Mouse (Mus musculus) liver, embryonic 12.5 days (tissue): ENCODE results near the gene Lrba. TPM values are rescaled to one million over a fixed set of nuclear protein-coding genes. Genes with fewer than 3 reads are reported as not detected.

Experiments
- ATAC-seq: fragments of 200-750 bp; cut with Nextera tagmentation; 2 replicates; pipeline ENCODE4 v1.8.0; 2017; ENCODE audit warnings: moderate number of reproducible peaks, mild to moderate bottlenecking, moderate library complexity
- H3K27ac ChIP-seq: fragments of 300-500 bp; sonication (generic); 2 replicates; pipeline ENCODE4 v1.5.1; 2016; ENCODE audit warnings: mild to moderate bottlenecking
- H3K27me3 ChIP-seq: fragments of 300-500 bp; sonication (generic); replicated peaks from 2 replicates; pipeline ENCODE4 v1.6.1; 2016; ENCODE audit warnings: mild to moderate bottlenecking, moderate library complexity
- H3K36me3 ChIP-seq: fragments of 300-500 bp; sonication (generic); 2 replicates; pipeline ENCODE4 v1.6.1; 2016; ENCODE audit warnings: mild to moderate bottlenecking, moderate library complexity
- H3K4me1 ChIP-seq: fragments of 300-500 bp; sonication (generic); 2 replicates; pipeline ENCODE4 v1.6.1; 2016
- H3K4me2 ChIP-seq: fragments of 300-500 bp; sonication (generic); 2 replicates; pipeline ENCODE4 v1.6.1; 2016; ENCODE audit warnings: mild to moderate bottlenecking, moderate library complexity
- H3K4me3 ChIP-seq: fragments of 300-500 bp; sonication (generic); 2 replicates; pipeline ENCODE4 v1.5.1; 2016; ENCODE audit warnings: mild to moderate bottlenecking, moderate library complexity
- H3K9ac ChIP-seq: fragments of 300-500 bp; sonication (generic); 2 replicates; pipeline ENCODE4 v1.6.1; 2016; ENCODE audit warnings: mild to moderate bottlenecking, moderate library complexity
- H3K9me3 ChIP-seq: fragments of 300-500 bp; sonication (generic); replicated peaks from 2 replicates; pipeline ENCODE4 v1.6.1; 2016; ENCODE audit warnings: mild to moderate bottlenecking, moderate library complexity
- WGBS: fragments of 180-500 bp; shearing (Covaris S2); methylation state at CpG from one replicate; pipeline ENCODE4 v1.1.7; 2016; ENCODE audit not compliant: insufficient replicate concordance; 5-methylcytosine and 5-hydroxymethylcytosine counted together
- polyA plus RNA-seq: library from polyadenylated mRNA; unstranded; fragments of >200 nt; fragmentation: Nextera tagmentation; extraction: Ambion mirVana; gene quantifications from 2 replicates; pipeline ENCODE4 v1.2.1, GENCODE M21; 2016

Lrba gene
- polyA plus RNA-seq, 1 experiment from 2014 or later = 3.6 TPM

DNA sequence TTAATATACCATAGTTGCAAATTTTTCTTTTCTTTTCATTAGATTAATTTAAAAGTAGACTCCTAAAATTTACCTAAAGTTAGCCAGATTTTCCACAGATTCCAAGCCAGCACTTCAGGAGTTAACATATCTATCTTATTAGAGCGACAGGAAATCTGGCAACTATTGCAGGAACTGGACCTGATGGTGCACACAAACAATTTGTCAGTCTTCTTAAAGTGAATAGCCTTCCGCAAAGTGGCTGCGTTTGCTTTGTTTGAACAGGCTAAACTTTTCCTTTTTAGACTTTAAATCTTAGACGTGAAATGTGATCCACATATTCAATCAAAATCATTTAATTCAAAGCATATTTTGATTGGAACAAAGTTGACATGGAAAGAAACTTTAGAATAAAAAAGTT lies 485.0 kb downstream of the Lrba start:
- H3K27me3 ChIP-seq = no peaks in the 10 kb centered on the region
- no peaks in the 10 kb centered on the region for H3K9me3 ChIP-seq
- WGBS = 42% methylated on average over 4 of the region's 4 CpGs
- no peaks in the 10 kb centered on the region for H3K4me1 ChIP-seq
- H3K4me3 ChIP-seq = no peak overlapping the region
- no peak overlapping the region for H3K27ac ChIP-seq
- no peak overlapping the region for H3K9ac ChIP-seq
- no peak overlapping the region for H3K4me2 ChIP-seq
- ATAC-seq = no peak
- no peaks in the 10 kb centered on the region for H3K36me3 ChIP-seq

DNA sequence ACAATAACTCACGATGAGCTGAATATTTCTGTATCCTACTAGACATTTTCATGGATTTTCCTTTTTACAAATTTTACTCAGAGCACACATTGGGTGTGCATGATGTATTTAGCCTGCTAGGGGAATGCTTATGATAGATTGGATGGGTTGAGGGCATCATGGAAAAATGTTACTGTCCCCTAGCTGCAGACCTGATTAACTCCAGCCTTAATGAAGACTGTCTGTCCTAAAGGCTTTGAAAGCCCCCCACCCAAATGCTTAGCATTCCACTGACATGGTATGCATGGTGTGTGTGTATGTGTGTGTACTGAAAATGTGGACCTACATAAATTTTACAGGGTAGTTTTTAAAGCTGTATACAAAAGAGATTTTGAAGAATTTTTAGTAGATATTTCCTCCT lies 487.1 kb downstream of the Lrba start:
- Histone ChIP-seq H3K27ac (no peak overlapping the region), H3K27me3 (no peaks in the 10 kb centered on the region), H3K4me2 (no peak overlapping the region), H3K4me1 (no peaks in the 10 kb centered on the region), H3K36me3 (no peaks in the 10 kb centered on the region), H3K9me3 (no peaks in the 10 kb centered on the region), H3K4me3 (no peak overlapping the region), H3K9ac (no peak overlapping the region)
- ATAC-seq = no peak
- 84% methylated on average over 1 of the region's 1 CpGs for WGBS

DNA sequence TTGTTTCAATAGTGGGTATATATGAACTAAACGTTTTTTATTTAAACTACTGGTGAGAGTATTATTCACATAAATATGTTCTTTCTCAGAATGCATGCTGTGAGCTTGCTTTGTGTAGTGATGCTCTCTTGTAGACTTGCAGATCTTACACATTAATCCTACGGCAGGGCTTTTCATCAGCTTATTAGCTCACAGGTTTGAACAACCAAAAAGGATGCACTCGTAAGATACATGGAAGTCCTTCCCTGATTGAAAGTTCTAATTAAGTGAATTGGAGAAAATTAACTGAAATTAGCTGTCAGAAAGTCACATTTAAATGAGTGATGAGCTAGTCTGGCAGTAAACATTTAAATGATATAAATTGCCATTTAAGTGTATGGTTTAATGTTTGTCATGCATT lies 488.3 kb downstream of the Lrba start:
- Histone ChIP-seq H3K4me2 (no peak overlapping the region), H3K27me3 (no peaks in the 10 kb centered on the region), H3K9me3 (no peaks in the 10 kb centered on the region), H3K27ac (no peak overlapping the region), H3K36me3 (no peaks in the 10 kb centered on the region), H3K9ac (no peak overlapping the region), H3K4me3 (no peak overlapping the region), H3K4me1 (no peaks in the 10 kb centered on the region)
- no peak for ATAC-seq
- 65% methylated on average over 3 of the region's 3 CpGs for WGBS

DNA sequence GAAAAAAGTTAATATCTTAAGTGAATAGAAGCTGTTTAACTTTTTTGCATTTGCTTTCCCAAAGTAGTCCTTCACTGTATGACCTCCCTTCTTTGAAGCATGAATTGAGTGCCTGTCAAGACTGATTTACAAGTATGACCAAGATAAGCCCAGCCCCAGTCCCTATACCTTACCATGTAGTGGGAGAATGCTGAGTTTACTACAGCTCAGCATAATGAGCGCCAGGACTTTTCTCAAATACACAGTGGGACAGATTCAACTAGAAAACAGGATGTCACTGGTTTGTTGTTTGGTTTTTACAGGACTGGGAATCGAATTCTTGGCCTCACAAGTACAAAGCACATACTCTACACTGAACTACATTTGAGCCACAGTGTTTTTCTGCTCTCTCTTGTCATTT lies 490.0 kb downstream of the Lrba start:
- no peak overlapping the region for H3K27ac ChIP-seq

DNA sequence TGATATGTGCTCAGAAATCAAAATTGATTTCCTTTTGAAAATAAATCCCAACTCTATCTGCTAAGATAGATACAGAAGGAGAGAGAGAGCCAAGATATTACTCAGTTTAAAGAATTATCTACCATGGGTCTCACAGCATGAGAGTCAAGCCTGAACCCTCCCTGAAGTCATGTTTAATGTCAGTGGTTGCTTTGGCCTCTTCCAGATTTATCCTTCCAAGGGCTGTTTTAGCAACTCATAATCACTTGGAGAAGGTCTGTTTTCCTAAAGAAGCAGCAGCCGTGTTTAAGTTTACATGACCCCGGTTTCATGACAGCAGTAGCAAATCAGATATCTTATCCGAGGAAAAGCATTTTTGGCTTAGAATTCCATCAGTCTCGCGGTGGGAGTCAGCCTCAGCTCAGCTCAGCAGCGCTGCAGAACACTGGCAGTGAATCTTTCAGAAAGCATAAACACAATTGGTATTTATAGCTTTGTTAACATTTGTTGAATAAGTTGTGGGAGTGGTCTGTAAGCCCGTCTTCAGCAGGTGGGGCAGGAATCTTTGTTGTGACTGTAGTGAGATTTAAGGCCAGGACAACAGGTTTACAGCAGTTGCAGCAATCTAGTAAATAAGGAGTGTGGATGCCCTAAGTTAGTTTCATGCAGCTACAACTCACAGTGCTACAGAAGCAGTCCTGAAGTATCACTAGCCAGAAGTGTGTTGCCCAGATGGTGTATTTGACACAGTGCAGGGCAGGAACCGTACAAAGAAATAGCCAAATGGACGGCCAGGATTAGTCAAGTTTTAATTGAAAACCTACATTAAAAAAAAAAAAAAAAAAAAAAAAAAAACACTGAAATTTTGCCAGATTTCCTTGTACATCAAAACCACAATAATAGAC lies 499.2 kb downstream of the Lrba start:
- no peaks in the 10 kb centered on the region for H3K9me3 ChIP-seq
- no peak overlapping the region for H3K27ac ChIP-seq
- ATAC-seq = no peak
- H3K36me3 ChIP-seq = no peaks in the 10 kb centered on the region
- H3K4me1 ChIP-seq = no peaks in the 10 kb centered on the region
- no peak overlapping the region for H3K4me3 ChIP-seq
- no peak overlapping the region for H3K9ac ChIP-seq
- no peaks in the 10 kb centered on the region for H3K27me3 ChIP-seq
- no peak overlapping the region for H3K4me2 ChIP-seq
- WGBS = 56% methylated on average over 9 of the region's 9 CpGs

More for the DNA sequence above, 490.0 kb downstream of the Lrba start:
- WGBS = 51% methylated on average over 2 of the region's 2 CpGs
- Histone ChIP-seq H3K4me2 (no peak overlapping the region), H3K9me3 (no peaks in the 10 kb centered on the region), H3K27me3 (no peaks in the 10 kb centered on the region), H3K4me3 (no peak overlapping the region), H3K9ac (no peak overlapping the region), H3K4me1 (no peaks in the 10 kb centered on the region), H3K36me3 (no peaks in the 10 kb centered on the region)
- ATAC-seq = no peak

DNA sequence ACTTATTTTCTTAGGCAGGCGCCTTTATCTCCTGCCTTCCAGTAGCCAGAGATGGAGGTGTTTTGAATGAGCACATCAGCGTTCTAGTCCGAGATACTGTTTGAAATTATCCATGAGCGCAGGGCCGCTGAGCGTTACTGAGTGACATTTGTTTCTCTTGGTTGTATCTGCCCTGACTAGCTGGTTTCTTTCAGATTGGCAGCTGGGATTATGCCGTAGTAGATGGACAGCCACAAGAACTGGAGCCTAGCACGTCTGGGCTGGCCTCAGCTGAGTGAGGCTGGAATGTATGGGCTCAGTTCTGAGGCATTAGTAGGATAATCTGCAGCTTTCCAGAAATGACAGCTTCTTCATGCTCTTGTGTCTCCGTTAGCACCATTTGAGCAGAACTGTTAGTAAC lies 500.6 kb downstream of the Lrba start:
- Histone ChIP-seq H3K4me1 (no peaks in the 10 kb centered on the region), H3K4me2 (no peak overlapping the region), H3K4me3 (no peak overlapping the region), H3K9me3 (no peaks in the 10 kb centered on the region), H3K27ac (no peak overlapping the region), H3K9ac (no peak overlapping the region), H3K36me3 (no peaks in the 10 kb centered on the region), H3K27me3 (no peaks in the 10 kb centered on the region)
- 68% methylated on average over 9 of the region's 9 CpGs for WGBS
- ATAC-seq = no peak

DNA sequence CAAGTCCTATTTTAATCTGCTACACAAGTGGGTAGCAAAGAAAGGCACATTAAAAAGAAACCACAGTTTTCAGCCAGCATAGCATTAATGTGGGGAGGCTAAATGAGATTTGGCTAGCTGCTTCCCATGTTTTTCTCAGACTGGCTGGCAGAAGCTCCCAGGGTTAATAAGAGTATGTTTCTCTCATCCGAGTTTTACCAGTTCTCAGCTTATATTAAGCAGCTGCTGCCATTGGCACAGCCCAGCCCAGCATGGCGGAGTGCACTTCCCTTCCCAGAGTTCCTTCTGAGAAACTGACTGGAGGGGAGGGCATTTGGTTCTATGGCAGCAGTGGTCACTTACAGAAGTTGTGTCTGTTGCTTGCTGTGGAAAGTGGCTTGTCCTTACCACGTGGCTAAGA lies 514.4 kb downstream of the Lrba start:
- H3K9me3 ChIP-seq = no peaks in the 10 kb centered on the region
- H3K4me1 ChIP-seq = no peaks in the 10 kb centered on the region
- ATAC-seq = no peak
- H3K27ac ChIP-seq = no peak overlapping the region
- no peaks in the 10 kb centered on the region for H3K27me3 ChIP-seq
- no peaks in the 10 kb centered on the region for H3K36me3 ChIP-seq
- 74% methylated on average over 3 of the region's 3 CpGs for WGBS
- no peak overlapping the region for H3K4me3 ChIP-seq
- no peak overlapping the region for H3K9ac ChIP-seq
- no peak overlapping the region for H3K4me2 ChIP-seq

DNA sequence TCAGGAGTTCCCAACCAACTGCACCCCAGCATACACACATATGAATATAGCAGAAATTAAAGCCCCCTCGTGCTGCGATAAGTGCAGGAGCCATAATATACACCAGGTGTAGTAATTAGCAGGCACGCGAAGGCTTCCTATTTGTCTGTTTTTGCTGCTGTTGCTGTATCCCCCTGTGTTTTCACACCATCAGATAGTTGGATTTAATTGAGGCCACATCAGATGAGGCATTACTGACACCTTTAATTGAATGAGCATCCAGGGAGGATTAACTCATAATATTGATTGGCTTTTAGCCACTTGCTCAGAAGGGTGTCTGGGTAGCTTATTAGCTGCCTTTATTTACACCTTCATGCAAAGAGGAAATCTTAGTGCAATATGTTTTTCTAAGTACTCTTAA lies 515.3 kb downstream of the Lrba start:
- Histone ChIP-seq H3K9ac (no peak overlapping the region), H3K27ac (no peak overlapping the region), H3K4me2 (no peak overlapping the region), H3K36me3 (no peaks in the 10 kb centered on the region), H3K4me1 (no peaks in the 10 kb centered on the region), H3K4me3 (no peak overlapping the region), H3K9me3 (no peaks in the 10 kb centered on the region), H3K27me3 (no peaks in the 10 kb centered on the region)
- 90% methylated on average over 4 of the region's 4 CpGs for WGBS
- no peak for ATAC-seq

DNA sequence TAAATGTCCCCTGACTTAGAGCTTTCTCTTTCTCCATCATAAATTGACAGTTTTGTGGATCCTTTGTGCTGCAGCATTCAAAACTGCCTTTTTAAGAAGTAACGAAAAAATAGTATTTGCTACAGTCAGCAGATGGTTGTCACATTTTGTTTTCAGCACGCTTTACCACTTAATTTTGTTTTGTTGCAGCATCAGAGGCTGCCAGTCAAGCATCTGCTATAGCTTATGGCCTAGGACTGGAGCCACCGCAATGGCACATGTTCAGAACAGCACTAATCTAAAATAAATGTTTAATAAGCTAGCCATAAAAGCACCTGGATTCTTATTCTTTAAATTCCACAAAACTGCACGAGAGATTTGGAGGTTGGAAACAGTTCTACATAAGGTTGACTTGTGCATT lies 520.9 kb downstream of the Lrba start:
- no peak for ATAC-seq
- no peaks in the 10 kb centered on the region for H3K4me1 ChIP-seq
- H3K9ac ChIP-seq = no peak overlapping the region
- 77% methylated on average over 4 of the region's 4 CpGs for WGBS
- H3K36me3 ChIP-seq = no peaks in the 10 kb centered on the region
- H3K4me2 ChIP-seq = no peak overlapping the region
- no peaks in the 10 kb centered on the region for H3K9me3 ChIP-seq
- H3K27me3 ChIP-seq = no peaks in the 10 kb centered on the region
- H3K4me3 ChIP-seq = no peak overlapping the region
- H3K27ac ChIP-seq = no peak overlapping the region

DNA sequence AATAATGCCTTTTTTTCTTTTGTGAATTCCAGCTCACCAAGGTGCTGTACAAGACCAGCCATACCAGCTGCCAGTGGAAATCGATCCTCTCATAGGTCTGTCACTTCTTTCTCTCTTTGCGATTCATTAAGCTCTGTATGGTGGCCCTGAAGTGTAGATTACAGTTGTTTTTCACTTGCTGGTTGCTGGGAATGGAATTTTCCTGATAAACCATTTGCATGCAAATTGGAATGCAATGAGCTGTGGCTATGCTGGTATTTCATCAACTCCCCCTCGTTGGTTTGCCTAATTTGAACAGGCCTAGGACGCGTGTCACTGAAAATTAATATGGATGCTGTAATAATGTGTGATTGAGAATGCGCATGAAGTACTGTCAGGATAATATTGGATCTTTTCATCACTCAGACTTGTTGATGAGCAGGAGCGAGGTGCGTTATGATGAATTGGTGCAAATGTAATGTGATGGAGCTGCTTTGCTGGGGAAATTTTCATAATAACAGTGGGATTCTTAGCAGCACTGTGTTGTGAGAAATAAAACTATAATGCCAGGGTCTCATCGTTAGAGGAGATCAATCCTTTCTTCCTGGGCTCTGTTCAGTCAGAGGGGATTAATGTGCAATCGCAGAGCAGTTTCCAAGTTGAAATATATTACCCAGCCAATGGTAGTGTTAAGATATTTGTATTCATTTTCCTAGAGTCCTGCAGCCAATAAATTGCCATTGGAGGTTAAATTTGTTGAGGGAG lies 521.5 kb downstream of the Lrba start:
- Histone ChIP-seq H3K4me3 (no peak overlapping the region), H3K4me1 (no peaks in the 10 kb centered on the region), H3K4me2 (no peak overlapping the region), H3K27ac (no peak overlapping the region), H3K9ac (no peak overlapping the region), H3K27me3 (no peaks in the 10 kb centered on the region), H3K9me3 (no peaks in the 10 kb centered on the region), H3K36me3 (no peaks in the 10 kb centered on the region)
- 72% methylated on average over 10 of the region's 10 CpGs for WGBS
- ATAC-seq = no peak

DNA sequence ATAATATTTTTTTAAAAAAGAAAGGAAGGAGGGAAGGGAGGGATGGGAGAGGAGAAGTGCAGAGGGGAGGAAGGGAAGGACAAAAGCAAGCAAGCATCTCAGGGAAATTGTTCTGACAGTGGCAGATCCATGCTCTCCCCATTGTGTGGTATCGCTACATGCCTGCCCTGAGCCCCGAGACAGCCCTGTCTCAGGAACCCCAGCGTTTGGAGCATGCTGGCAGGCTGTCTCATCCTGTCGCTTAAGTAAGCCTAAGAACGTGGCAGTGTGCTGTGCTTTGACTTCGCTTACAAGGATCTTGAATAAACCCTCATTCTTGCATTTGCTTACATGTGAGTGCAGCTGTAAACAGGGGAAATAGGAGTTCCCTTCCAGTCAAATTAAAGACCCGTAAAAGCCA lies 526.2 kb downstream of the Lrba start:
- H3K4me2 ChIP-seq = no peak overlapping the region
- H3K4me1 ChIP-seq = no peaks in the 10 kb centered on the region
- H3K27ac ChIP-seq = no peak overlapping the region
- no peaks in the 10 kb centered on the region for H3K36me3 ChIP-seq
- no peaks in the 10 kb centered on the region for H3K9me3 ChIP-seq
- no peaks in the 10 kb centered on the region for H3K27me3 ChIP-seq
- no peak overlapping the region for H3K9ac ChIP-seq
- H3K4me3 ChIP-seq = no peak overlapping the region
- WGBS = 55% methylated on average over 7 of the region's 7 CpGs
- no peak for ATAC-seq

DNA sequence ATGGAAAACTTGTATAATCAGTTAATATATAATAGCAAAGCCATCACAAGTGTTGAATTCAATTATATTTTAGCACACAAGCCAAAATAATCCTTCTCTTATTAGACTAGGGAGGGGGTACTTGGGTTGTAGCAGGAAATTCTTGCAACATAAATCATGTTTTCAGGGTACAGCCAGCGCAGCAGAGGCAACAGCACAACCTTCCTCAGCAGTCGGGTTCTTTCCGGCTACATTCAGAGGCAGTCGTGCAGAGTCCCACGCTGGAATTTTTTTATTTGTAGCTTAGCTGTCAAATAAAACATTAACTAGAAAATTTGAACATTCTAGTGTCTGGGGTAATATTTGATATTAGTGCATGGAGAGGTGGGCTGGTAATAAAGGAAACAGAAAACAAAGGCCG lies 529.7 kb downstream of the Lrba start:
- WGBS = 57% methylated on average over 6 of the region's 6 CpGs
- H3K27ac ChIP-seq = no peak overlapping the region
- H3K27me3 ChIP-seq = no peaks in the 10 kb centered on the region
- 0 out of 2 replicates have a peak overlapping the region, but pooled peaks have one; percentile 1 for H3K4me2 ChIP-seq
- no peak for ATAC-seq
- H3K9me3 ChIP-seq = no peaks in the 10 kb centered on the region
- H3K9ac ChIP-seq = no peak overlapping the region
- H3K36me3 ChIP-seq = no peaks in the 10 kb centered on the region
- no peaks in the 10 kb centered on the region for H3K4me1 ChIP-seq
- H3K4me3 ChIP-seq = no peak overlapping the region
